ENCODE assay signal across 8 mouse cellular contexts in the genomic region with DNA sequence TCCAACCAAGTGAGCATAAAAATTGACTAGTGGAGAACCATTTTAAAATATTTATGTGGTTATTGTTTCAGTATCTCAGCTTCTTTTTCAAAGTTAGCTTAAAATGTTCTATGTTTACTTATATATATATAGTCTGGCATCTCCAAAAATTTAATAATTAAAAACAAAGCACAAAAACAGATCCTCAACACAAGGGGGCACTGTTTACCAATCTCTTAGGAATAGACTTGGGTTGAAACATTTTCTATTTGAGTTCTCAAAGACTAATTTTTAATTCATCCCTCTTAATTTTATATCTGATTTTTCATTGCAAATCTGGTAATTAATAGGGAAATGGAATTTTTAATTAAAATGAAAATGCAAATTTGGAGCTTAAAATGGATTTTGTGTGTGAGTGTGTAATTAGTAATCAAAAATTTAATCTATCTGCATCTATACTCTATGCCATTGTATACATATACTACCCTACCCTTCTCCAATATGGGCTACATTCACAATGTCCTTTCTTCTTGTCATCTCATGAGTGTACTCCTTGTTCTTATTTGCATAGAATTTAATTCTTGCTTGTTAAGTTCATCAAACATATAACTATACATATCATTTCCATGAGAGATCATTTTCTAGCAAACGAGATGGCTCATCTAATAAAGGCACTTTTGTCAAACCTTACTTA.
DNase-seq lines count a peak whose midpoint lies in the region; ATAC-seq lines count a peak whose summit lies in the region.

No protein-coding gene starts in this region.

- DNase-seq in adrenal gland, postnatal 10 days: peak; percentile 4
- no peak for DNase-seq in adrenal gland, postnatal 4 days (ENCODE audit: low spot score in 2 of 2)
- DNase-seq in layer of hippocampus, adult 11-12 months (ENCODE audit: low spot score): peak; percentile 11
- no peak for DNase-seq in layer of hippocampus, postnatal 10 days (ENCODE audit: low spot score in 2 of 2)
- peak; percentile 65 for DNase-seq in 3T3-L1 (ENCODE audit: low read depth, low spot score)
- peak; percentile 72 for DNase-seq in embryo, embryonic 10.5 days (ENCODE audit: low spot score)
- DNase-seq in frontal cortex, postnatal 14 days (ENCODE audit: low spot score in 2 of 2): no peak

- ATAC-seq in CD4-positive, CD25-positive, alpha-beta regulatory T cell, adult 4 months: no peak

Comparison
In these comparisons a context has a peak if more than half of its experiments do, and no peak if none do; other contexts are left out.
1. DNase-seq: peak in adrenal gland, postnatal 10 days (single experiment), layer of hippocampus, adult 11-12 months (single experiment), 3T3-L1 (single experiment) and embryo, embryonic 10.5 days (single experiment); none in adrenal gland, postnatal 4 days (0 of 2), layer of hippocampus, postnatal 10 days (0 of 2) and frontal cortex, postnatal 14 days (0 of 2).